Mouse (Mus musculus) liver, embryonic 13.5 days (tissue): ENCODE measurements around the gene Itih1. TPM values are rescaled to one million over a fixed set of nuclear protein-coding genes. Genes with fewer than 3 reads are reported as not detected.

Experiments
- polyA plus RNA-seq: library from polyadenylated mRNA; unstranded; fragments of >200 nt; fragmentation: Nextera tagmentation; extraction: Ambion mirVana; gene quantifications from 2 replicates; pipeline ENCODE4 v1.2.1, GENCODE M21; 2015

The Itih1 gene
- polyA plus RNA-seq, 1 experiment from 2014 or later, result 22.4 TPM

Other genes starting within 250 kb of the Itih1 start
- gene Sfmbt1, start 228.4 kb downstream of the Itih1 start, polyA plus RNA-seq, result 13.3 and 15.2 TPM in 2 replicates
- 11.6 and 11.8 TPM in 2 replicates for gene Tmem110, start 117.7 kb downstream of the Itih1 start, polyA plus RNA-seq
- 0.56 and 0.60 TPM in 2 replicates for gene Mustn1, start 64.1 kb downstream of the Itih1 start, polyA plus RNA-seq
- 25.3 and 27.0 TPM in 2 replicates for gene Itih4, start 56.8 kb downstream of the Itih1 start, polyA plus RNA-seq
- 114 and 122 TPM in 2 replicates for gene Itih3, start 19.5 kb downstream of the Itih1 start, polyA plus RNA-seq
- 5.6 and 6.7 TPM in 2 replicates for gene Nek4, start 8.1 kb upstream of the Itih1 start, polyA plus RNA-seq
- 20.3 and 21.5 TPM in 2 replicates for gene Glt8d1, start 58.1 kb upstream of the Itih1 start, polyA plus RNA-seq
- 306 and 325 TPM in 2 replicates for gene Spcs1, start 58.4 kb upstream of the Itih1 start, polyA plus RNA-seq
- 65.7 and 72.4 TPM in 2 replicates for gene Pbrm1, start 75.8 kb upstream of the Itih1 start, polyA plus RNA-seq
- gene Gnl3, start 75.9 kb upstream of the Itih1 start, polyA plus RNA-seq, result 133 and 159 TPM in 2 replicates
- gene Smim4, start 185.7 kb upstream of the Itih1 start, polyA plus RNA-seq, result 81.6 and 90.8 TPM in 2 replicates
- 174 and 196 TPM in 2 replicates for gene Nt5dc2, start 187.8 kb upstream of the Itih1 start, polyA plus RNA-seq
- 18.5 and 19.2 TPM in 2 replicates for gene Stab1, start 225.4 kb upstream of the Itih1 start, polyA plus RNA-seq